Mouse (Mus musculus): ENCODE results near the gene Maco1.

Maco1 gene

DNA sequence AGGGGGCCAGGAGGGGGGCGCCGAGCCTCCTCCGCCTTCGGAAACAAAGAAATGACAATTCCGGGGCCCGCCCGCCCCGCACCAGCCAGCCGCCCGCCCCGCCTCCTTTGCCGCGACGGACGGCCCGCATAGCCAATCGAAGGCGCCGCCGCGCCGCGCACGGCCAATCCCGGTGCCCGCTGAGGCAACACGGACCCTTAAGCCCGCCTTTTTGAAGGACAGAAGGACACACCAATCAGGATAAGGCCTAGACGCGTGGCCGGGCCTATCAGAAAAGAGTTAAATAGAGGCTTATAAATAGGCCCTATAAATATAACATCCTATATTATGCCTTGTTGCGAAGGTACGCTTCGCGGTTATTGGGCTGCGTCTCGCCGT lies at the start of gene Maco1:
TSS of gene Maco1 (minus strand) at position 87 of the 378 bp plus-strand sequence.
- peak; percentile 99 for DNase-seq

- no peak for DNase-seq
Measured at GRCm38 (mm10) chr4:134901126-134901525, 48.0 kb upstream of the Maco1 start.

GRCm38 (mm10) chr4:134897256-134897655 lies 44.1 kb upstream of the Maco1 start:
- DNase-seq, result peak in 1 of 2 experiments; percentile 55

GRCm38 (mm10) chr4:134892096-134892495 lies 39.0 kb upstream of the Maco1 start:
- peak; percentile 62 to 81 for DNase-seq

DNA sequence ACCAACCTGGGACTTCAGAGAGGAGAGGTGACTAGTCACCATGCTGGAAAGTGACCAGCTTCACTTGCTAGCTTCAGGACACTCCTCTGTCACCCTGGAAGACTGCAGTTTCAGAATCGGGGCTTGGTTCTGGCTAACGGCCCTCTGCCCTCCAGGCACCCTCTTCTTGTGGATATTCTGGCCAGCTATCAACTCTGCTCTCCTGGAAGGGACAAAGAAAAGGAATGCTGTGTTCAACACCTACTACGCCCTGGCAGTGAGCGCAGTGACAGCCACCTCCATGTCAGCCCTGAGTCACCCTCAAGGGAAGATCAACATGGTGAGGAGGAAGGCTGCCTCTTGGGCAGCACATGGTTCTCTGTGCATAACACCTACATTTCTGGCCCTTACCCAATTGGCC lies 31.2 kb upstream of the Maco1 start:
- no peak for DNase-seq

- no peak for DNase-seq
Measured at GRCm38 (mm10) chr4:134883808-134884207, 30.7 kb upstream of the Maco1 start.

- DNase-seq, result peak; percentile 29 to 66
Measured at GRCm38 (mm10) chr4:134883266-134883665, 30.1 kb upstream of the Maco1 start.

- peak in 1 of 2 experiments; percentile 62 for DNase-seq
Measured at GRCm38 (mm10) chr4:134880041-134880440, 26.9 kb upstream of the Maco1 start.

GRCm38 (mm10) chr4:134879410-134879981 lies 26.4 kb upstream of the Maco1 start:
- peak; percentile 77 to 91 for DNase-seq

DNA sequence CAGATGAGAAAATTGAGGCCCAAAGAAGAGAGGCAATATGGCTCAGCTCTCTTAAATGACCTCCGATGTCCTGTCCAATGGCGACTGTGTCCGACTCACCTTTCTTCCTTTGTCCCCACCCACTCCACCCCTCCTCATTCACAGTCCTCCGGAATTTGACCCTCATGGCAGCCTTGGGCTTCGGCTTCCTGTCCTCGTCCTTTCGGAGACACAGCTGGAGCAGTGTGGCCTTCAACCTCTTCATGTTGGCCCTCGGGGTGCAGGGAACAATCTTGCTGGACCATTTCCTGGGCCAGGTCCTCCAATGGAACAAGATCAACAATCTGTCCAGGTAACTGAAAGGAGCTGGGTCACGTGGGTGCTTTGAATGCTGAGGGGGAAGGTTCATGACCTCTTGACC lies 23.0 kb upstream of the Maco1 start:
- no peak for DNase-seq

DNA sequence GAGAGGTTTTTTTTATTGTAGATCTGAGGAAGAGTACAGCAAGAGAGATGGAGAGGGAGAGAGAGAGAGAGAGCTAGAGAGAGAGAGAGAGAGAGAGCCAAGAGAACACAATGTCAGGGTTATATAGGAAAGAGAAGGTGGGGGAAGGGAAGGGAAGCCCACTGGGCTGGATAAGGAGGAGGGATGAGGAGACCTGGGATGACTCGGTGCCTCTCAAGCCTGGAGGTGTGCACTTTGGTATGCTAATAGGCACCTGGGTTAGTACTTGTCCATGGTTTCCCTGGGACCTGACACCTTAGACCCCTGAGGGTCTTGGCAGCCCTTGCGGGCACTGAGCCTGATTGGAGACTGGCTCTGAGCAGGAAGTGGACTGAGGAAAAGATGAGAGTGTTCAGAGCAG lies 18.8 kb upstream of the Maco1 start:
- no peak for DNase-seq

- DNase-seq, result no peak
Measured at GRCm38 (mm10) chr4:134871477-134871876, 18.3 kb upstream of the Maco1 start.

GRCm38 (mm10) chr4:134869815-134870375 lies 16.8 kb upstream of the Maco1 start:
- DNase-seq, result no peak

DNA sequence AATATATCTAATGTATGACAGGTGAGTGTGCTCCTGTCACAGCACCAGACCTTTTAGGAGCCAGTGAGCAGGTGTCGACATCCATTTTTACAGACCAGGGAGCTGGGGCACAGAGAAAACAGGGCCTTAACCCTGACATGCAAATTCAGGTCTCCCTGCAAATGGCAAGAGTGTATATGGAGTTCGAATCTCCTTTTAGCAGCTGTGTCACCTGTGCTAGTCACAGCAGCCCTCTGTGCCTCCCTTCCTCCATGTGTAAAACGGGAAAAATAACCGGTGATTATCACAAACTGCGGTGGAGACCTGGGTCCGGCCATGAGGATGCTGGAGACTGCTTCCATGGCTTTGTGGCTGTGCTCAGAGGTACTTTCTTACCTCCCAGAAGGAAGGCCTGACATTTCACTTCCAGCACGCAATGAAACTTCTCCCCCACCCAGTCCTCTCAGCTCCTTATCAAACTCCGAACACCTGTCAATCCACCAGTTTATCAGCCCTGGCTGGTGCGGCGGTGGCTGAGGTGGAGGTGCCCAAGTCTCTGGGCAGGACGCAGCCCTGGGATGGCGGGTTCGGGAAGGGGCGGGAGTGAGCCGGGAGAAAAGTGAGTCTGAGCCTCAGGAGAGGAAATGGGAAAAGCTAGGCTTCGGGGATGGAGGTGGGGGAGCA lies 16.1 kb upstream of the Maco1 start:
- DNase-seq, result no peak

DNA sequence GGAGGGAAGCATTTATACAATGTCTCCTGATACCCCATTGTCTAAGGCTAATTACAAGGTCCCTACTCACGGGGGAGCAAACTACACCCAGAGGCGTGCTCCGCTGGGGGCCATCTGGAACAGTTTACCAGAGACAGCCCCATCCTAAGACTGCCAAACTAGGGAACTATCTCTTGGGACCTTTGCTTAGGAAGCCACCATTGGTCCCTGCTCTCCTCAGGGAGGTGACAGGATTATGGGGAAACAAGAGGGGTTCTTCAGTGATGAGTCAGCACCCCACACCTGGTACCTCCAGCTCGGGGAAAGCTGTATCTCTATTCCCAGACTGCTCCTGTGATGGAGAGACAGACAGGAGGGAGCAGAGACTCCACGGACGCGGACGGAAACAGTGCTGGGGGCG lies 15.3 kb upstream of the Maco1 start:
- DNase-seq, result no peak

GRCm38 (mm10) chr4:134868065-134868464 lies 14.9 kb upstream of the Maco1 start:
- no peak for DNase-seq

GRCm38 (mm10) chr4:134867661-134868060 lies 14.5 kb upstream of the Maco1 start:
- no peak for DNase-seq

- DNase-seq, result no peak
Measured at GRCm38 (mm10) chr4:134867213-134867612, 14.1 kb upstream of the Maco1 start.

DNA sequence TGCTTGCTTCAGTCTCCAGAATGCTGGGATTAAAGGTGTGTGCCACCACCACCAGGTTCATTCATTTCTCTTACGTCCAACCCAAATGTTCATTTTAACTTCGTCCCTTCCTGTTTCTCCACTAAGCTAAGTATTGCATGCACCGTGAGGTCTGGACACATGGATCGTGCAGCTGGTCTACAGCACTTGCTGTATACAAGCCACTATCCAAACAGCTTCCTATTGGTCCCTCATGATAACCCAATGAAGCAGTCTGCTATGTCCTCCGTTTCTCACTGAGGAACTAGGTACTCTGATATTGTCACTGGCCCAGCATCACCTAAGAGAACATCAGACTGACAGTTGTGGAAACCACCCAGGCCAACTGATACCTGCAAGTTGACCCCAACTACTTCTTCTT lies 12.6 kb upstream of the Maco1 start:
- no peak for DNase-seq

DNA sequence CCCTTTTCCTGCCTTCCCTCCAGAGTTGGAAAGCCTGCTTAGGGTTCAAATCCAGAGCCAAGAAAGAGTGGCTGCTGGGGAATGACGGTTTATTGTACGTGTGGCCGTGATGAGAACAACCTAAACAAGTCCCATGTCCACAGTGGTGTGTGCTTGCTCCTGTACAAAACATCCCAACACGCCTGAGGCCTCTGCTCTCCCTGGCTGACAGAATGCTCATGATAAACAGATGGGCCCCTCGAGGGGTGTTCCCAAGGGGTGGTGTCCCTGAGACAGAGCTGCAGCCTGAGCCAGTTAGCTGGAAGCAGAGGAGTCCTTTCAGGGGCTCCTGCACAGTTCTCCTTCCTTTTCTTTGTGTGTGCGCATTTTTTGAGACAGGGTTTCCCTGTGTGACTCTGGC lies 12.2 kb upstream of the Maco1 start:
- DNase-seq, result no peak

GRCm38 (mm10) chr4:134863937-134864729 lies 11.0 kb upstream of the Maco1 start, which contains the start of gene Rhd:
TSS of gene Rhd (plus strand) at chr4:134864536.
- DNase-seq, result no peak

DNA sequence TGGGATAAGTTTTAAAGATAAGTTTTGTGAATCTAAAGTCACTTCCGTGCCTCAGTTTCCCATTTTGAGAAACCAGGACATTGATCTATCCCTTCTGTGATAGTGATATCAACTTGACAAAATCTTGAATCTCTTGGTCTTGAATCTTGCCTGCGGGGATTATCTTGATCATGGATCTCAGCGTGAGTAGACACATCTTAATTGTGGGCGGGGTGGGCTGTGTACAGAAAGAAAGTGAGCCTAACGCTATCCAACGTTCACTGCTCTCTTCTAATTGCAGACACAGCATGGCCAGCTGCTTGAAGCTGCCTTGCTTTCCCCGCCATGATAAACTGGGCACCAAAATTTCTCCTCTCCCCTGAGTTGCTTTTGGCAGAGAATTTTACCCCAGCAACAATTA lies 9.9 kb upstream of the Maco1 start:
- DNase-seq, result no peak

GRCm38 (mm10) chr4:134861884-134862283 lies 8.7 kb upstream of the Maco1 start:
- DNase-seq, result peak; percentile 26 to 43

DNA sequence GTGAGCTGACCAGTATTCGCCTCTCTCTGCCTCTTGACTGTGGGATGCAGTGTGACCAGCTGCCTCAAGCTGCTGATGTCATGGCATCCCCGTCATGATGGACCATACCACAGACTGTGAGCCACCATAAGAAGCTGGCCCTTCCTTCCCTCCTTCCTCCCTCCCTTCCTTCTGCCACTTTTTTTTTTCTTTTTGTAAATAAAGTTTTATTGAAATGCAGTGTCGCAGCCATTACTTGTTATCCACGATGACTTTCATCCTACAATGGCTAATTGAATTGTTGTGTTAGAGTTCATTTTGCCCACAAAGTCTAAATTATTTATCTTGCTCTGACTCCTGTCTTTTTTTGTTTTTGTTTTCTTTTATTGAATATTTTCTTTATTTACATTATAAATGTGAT lies 5.3 kb upstream of the Maco1 start:
- DNase-seq, result no peak
